Mouse (Mus musculus) left cerebral cortex, postnatal 25 days (tissue): ENCODE results near the gene Rsbn1l. TPM values are rescaled to one million over a fixed set of nuclear protein-coding genes. Genes with fewer than 3 reads are reported as not detected.

Experiments used
- DNase-seq, 2 experiments: peaks; one replicate each; pipeline ENCODE4 v3.0.0; 2022; ENCODE audit warnings: low spot score in 2 of 2, mixed read lengths in 1 of 2
- intact Hi-C: fragments of 180-260 bp; cut with DNase I; formaldehyde crosslinking; loops from one replicate; pipeline ENCODE4 v1.15.1; 2025
- total RNA-seq, 2 experiments: library from RNA; stranded (reverse); gene quantifications; 2 replicates each; pipeline ENCODE4 v1.2.3; 2021

Gene Rsbn1l
- 10 to 100 TPM; 16.3 to 16.4 TPM for total RNA-seq

GRCm38 (mm10) chr5:20956298-20956697 lies at the start of gene Rsbn1l:
Gene Rsbn1l (minus strand): TSS chr5:20956398.
- DNase-seq, result no peak
- intact Hi-C loops, result no loop called here

- intact Hi-C loops, result no loop called here
- no peak for DNase-seq
These were observed 46.5 kb upstream of the Rsbn1l start for GRCm38 (mm10) chr5:21002723-21003122.

GRCm38 (mm10) chr5:21001622-21002315 lies 45.6 kb upstream of the Rsbn1l start:
- no peak for DNase-seq
- intact Hi-C loops, result no loop called here

- intact Hi-C loops, result no loop called here
These were observed 42.2 kb upstream of the Rsbn1l start for GRCm38 (mm10) chr5:20998427-20998826.

GRCm38 (mm10) chr5:20997555-20997954 lies 41.4 kb upstream of the Rsbn1l start:
- no peak for DNase-seq
- intact Hi-C loops, result no loop called here

More at GRCm38 (mm10) chr5:20998427-20998826, 42.2 kb upstream of the Rsbn1l start:
- no peak for DNase-seq

- intact Hi-C loops, result no loop called here
These were observed 34.0 kb upstream of the Rsbn1l start for GRCm38 (mm10) chr5:20990062-20990809.

GRCm38 (mm10) chr5:20986271-20986670 lies 30.1 kb upstream of the Rsbn1l start:
- no peak for DNase-seq
- intact Hi-C loops, result no loop called here

More at GRCm38 (mm10) chr5:20990062-20990809, 34.0 kb upstream of the Rsbn1l start:
- DNase-seq, result no peak

- intact Hi-C loops, result no loop called here
These were observed 27.3 kb upstream of the Rsbn1l start for GRCm38 (mm10) chr5:20983505-20983904.

GRCm38 (mm10) chr5:20974690-20975089 lies 18.5 kb upstream of the Rsbn1l start:
- intact Hi-C loops, result no loop called here
- DNase-seq, result no peak

More at GRCm38 (mm10) chr5:20983505-20983904, 27.3 kb upstream of the Rsbn1l start:
- no peak for DNase-seq

- intact Hi-C loops, result no loop called here
- DNase-seq, result no peak
These were observed 17.8 kb upstream of the Rsbn1l start for GRCm38 (mm10) chr5:20973999-20974398.

- DNase-seq, result no peak
- intact Hi-C loops, result no loop called here
These were observed 16.9 kb upstream of the Rsbn1l start for GRCm38 (mm10) chr5:20973069-20973468.

GRCm38 (mm10) chr5:20968963-20969362 lies 12.8 kb upstream of the Rsbn1l start:
- intact Hi-C loops, result loop anchor here (5.0 to 10.0 kb wide), 2 partner anchors 57 to 164 kb away; no protein-coding TSS in a partner anchor

GRCm38 (mm10) chr5:20968493-20968892 lies 12.3 kb upstream of the Rsbn1l start:
- intact Hi-C loops, result loop anchor here (5.0 to 10.0 kb wide), 2 partner anchors 56 to 164 kb away; no protein-coding TSS in a partner anchor
- no peak for DNase-seq

More at GRCm38 (mm10) chr5:20968963-20969362, 12.8 kb upstream of the Rsbn1l start:
- DNase-seq, result peak; percentile 24 to 54

GRCm38 (mm10) chr5:20967942-20968341 lies 11.7 kb upstream of the Rsbn1l start:
- no peak for DNase-seq
- intact Hi-C loops, result loop anchor here (5.0 to 10.0 kb wide), 2 partner anchors 56 to 163 kb away; no protein-coding TSS in a partner anchor

- no peak for DNase-seq
- intact Hi-C loops, result loop anchor here (10.0 kb wide), 1 partner anchor 160 kb away; no protein-coding TSS in a partner anchor
These were observed 8.2 kb upstream of the Rsbn1l start for GRCm38 (mm10) chr5:20964446-20964845.

GRCm38 (mm10) chr5:20963295-20963694 lies 7.1 kb upstream of the Rsbn1l start:
- intact Hi-C loops, result loop anchor here (10.0 kb wide), 1 partner anchor 158 kb away; no protein-coding TSS in a partner anchor
- peak in 1 of 2 experiments; percentile 33 for DNase-seq

- no peak for DNase-seq
- intact Hi-C loops, result loop anchor here (10.0 kb wide), 1 partner anchor 156 kb away; no protein-coding TSS in a partner anchor
These were observed 4.7 kb upstream of the Rsbn1l start for GRCm38 (mm10) chr5:20960927-20961326.

GRCm38 (mm10) chr5:20955114-20955835 lies 923 bp downstream of the Rsbn1l start:
- intact Hi-C loops, result no loop called here
- no peak for DNase-seq

- no peak for DNase-seq
- intact Hi-C loops, result no loop called here
These were observed 3.8 kb downstream of the Rsbn1l start for GRCm38 (mm10) chr5:20952337-20952925.
